Mouse (Mus musculus): ENCODE measurements around the gene Tmem59l. TPM values are rescaled to one million over a fixed set of nuclear protein-coding genes. Genes with fewer than 3 reads are reported as not detected.

The Tmem59l gene
- polyA plus RNA-seq, 1 experiment from 2014 or later: 151 TPM

Other genes starting within 250 kb of the Tmem59l start
- gene Homer3, start 204.5 kb downstream of the Tmem59l start, polyA plus RNA-seq (2015; fragmentation: Nextera tagmentation; extraction: Ambion mirVana): 26.3 and 29.9 TPM in 2 replicates
- gene Ddx49, start 184.9 kb downstream of the Tmem59l start, polyA plus RNA-seq (2015; fragmentation: Nextera tagmentation; extraction: Ambion mirVana): 40.3 and 45.0 TPM in 2 replicates
- 261 and 268 TPM in 2 replicates for gene Cope, start 184.8 kb downstream of the Tmem59l start, polyA plus RNA-seq (2015; fragmentation: Nextera tagmentation; extraction: Ambion mirVana)
- gene Cers1, start 171.6 kb downstream of the Tmem59l start, polyA plus RNA-seq (2015; fragmentation: Nextera tagmentation; extraction: Ambion mirVana): 40.3 and 42.1 TPM in 2 replicates
- 2.5 and 7.0 TPM in 2 replicates for gene Gdf1, start 157.5 kb downstream of the Tmem59l start, polyA plus RNA-seq (2015; fragmentation: Nextera tagmentation; extraction: Ambion mirVana)
- 11.3 and 11.6 TPM in 2 replicates for gene Upf1, start 134.1 kb downstream of the Tmem59l start, polyA plus RNA-seq (2015; fragmentation: Nextera tagmentation; extraction: Ambion mirVana)
- 0.36 and 0.47 TPM in 2 replicates for gene Comp, start 113.8 kb downstream of the Tmem59l start, polyA plus RNA-seq (2015; fragmentation: Nextera tagmentation; extraction: Ambion mirVana)
- gene Crtc1, start 47.8 kb downstream of the Tmem59l start, polyA plus RNA-seq (2015; fragmentation: Nextera tagmentation; extraction: Ambion mirVana): 53.4 and 56.3 TPM in 2 replicates
- gene Klhl26, start 10.4 kb downstream of the Tmem59l start, polyA plus RNA-seq (2015; fragmentation: Nextera tagmentation; extraction: Ambion mirVana): 31.0 and 32.4 TPM in 2 replicates
- 3.6 and 6.3 TPM in 2 replicates for gene Crlf1, start 5.8 kb upstream of the Tmem59l start, polyA plus RNA-seq (2015; fragmentation: Nextera tagmentation; extraction: Ambion mirVana)
- gene Rex1bd, start 19.4 kb upstream of the Tmem59l start, polyA plus RNA-seq (2015; fragmentation: Nextera tagmentation; extraction: Ambion mirVana): 163 and 185 TPM in 2 replicates
- 584 and 621 TPM in 2 replicates for gene Uba52, start 23.4 kb upstream of the Tmem59l start, polyA plus RNA-seq (2015; fragmentation: Nextera tagmentation; extraction: Ambion mirVana)
- gene Fkbp8, start 40.4 kb upstream of the Tmem59l start, polyA plus RNA-seq (2015; fragmentation: Nextera tagmentation; extraction: Ambion mirVana): 406 and 425 TPM in 2 replicates
- gene Kxd1, start 40.6 kb upstream of the Tmem59l start, polyA plus RNA-seq (2015; fragmentation: Nextera tagmentation; extraction: Ambion mirVana): 43.1 and 43.3 TPM in 2 replicates
- gene Ell, start 52.1 kb upstream of the Tmem59l start, polyA plus RNA-seq (2015; fragmentation: Nextera tagmentation; extraction: Ambion mirVana): 16.7 and 19.2 TPM in 2 replicates
- 155 and 171 TPM in 2 replicates for gene Isyna1, start 107.0 kb upstream of the Tmem59l start, polyA plus RNA-seq (2015; fragmentation: Nextera tagmentation; extraction: Ambion mirVana)
- 151 and 173 TPM in 2 replicates for gene Ssbp4, start 121.5 kb upstream of the Tmem59l start, polyA plus RNA-seq (2015; fragmentation: Nextera tagmentation; extraction: Ambion mirVana)
- gene Lrrc25, start 128.8 kb upstream of the Tmem59l start, polyA plus RNA-seq (2015; fragmentation: Nextera tagmentation; extraction: Ambion mirVana): 0.64 and 0.97 TPM in 2 replicates
- 0.35 and 0.39 TPM in 2 replicates for gene Gdf15, start 145.1 kb upstream of the Tmem59l start, polyA plus RNA-seq (2015; fragmentation: Nextera tagmentation; extraction: Ambion mirVana)
- gene Pgpep1, start 173.0 kb upstream of the Tmem59l start, polyA plus RNA-seq (2015; fragmentation: Nextera tagmentation; extraction: Ambion mirVana): 67.2 and 69.7 TPM in 2 replicates
- gene Lsm4, start 185.9 kb upstream of the Tmem59l start, polyA plus RNA-seq (2015; fragmentation: Nextera tagmentation; extraction: Ambion mirVana): 137 and 143 TPM in 2 replicates
- 60.4 and 67.9 TPM in 2 replicates for gene Jund, start 211.6 kb upstream of the Tmem59l start, polyA plus RNA-seq (2015; fragmentation: Nextera tagmentation; extraction: Ambion mirVana)
- 0.06 TPM in 1 of 2 replicates, not detected in the other for gene Iqcn, start 216.1 kb upstream of the Tmem59l start, polyA plus RNA-seq (2015; fragmentation: Nextera tagmentation; extraction: Ambion mirVana)
- not detected in 2 replicates for gene Gm3336, start 231.2 kb upstream of the Tmem59l start, polyA plus RNA-seq (2015; fragmentation: Nextera tagmentation; extraction: Ambion mirVana)
- 0.11 and 0.23 TPM in 2 replicates for gene Pde4c, start 236.4 kb upstream of the Tmem59l start, polyA plus RNA-seq (2015; fragmentation: Nextera tagmentation; extraction: Ambion mirVana)